Mouse (Mus musculus): ENCODE measurements around the gene Celf2. TPM values are rescaled to one million over a fixed set of nuclear protein-coding genes. Genes with fewer than 3 reads are reported as not detected.

Celf2 gene
- polyA plus RNA-seq, 1 experiment = 68.7 TPM

GRCm38 (mm10) chr2:7093414-7093813, 415.9 kb downstream of the Celf2 start:
- no peak overlapping the region for H3K27ac ChIP-seq (ENCODE audit: insufficient read depth, low read length)
- no peak for TF ChIP-seq CTCF (IDR thresholded peaks at IDR 0.05; ENCODE audit: borderline replicate concordance, insufficient read depth, low read depth, low read length)
- no peak for TF ChIP-seq POLR2A (IDR thresholded peaks at IDR 0.05; ENCODE audit: borderline replicate concordance, insufficient read depth, low read length)
- no peak for DNase-seq
- no peaks in the 10 kb centered on the region for H3K27me3 ChIP-seq (ENCODE audit: control insufficient read depth, insufficient read depth, low read length)
- H3K4me1 ChIP-seq (ENCODE audit: control insufficient read depth, insufficient read depth, low read length) = no peaks in the 10 kb centered on the region; the same call in none of the 2 replicates
- 84% methylated on average over 3 of the region's 3 CpGs for WGBS
- H3K4me3 ChIP-seq (replicated peaks; ENCODE audit: insufficient read depth, low read depth, low read length) = no peak overlapping the region

DNA sequence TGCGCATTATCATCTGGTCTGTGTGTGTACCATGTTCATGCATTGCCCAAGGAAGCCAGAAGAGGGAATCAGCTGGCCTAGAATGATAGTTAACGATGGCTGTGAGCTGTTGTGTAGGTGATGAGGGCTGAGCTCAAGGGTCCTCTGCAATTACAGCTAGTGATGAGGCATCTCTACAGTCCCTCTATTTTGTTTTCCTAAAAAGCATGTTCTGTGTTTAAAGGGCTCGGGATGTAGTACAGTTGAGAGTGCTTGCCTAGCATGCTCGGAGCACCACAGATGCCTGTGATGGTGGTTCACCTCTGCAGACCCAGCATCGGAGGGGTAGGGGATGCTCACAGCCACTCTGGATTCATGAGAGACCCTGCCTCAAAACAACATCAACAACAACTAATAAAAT, 416.7 kb downstream of the Celf2 start:
- DNase-seq = no peak
- no peak for TF ChIP-seq CTCF (IDR thresholded peaks at IDR 0.05; ENCODE audit: borderline replicate concordance, insufficient read depth, low read depth, low read length)
- no peak for TF ChIP-seq POLR2A (IDR thresholded peaks at IDR 0.05; ENCODE audit: borderline replicate concordance, insufficient read depth, low read length)
- Histone ChIP-seq H3K4me1 (ENCODE audit: control insufficient read depth, insufficient read depth, low read length) (no peaks in the 10 kb centered on the region; the same call in none of the 2 replicates), H3K27me3 (ENCODE audit: control insufficient read depth, insufficient read depth, low read length) (no peaks in the 10 kb centered on the region), H3K4me3 (replicated peaks; ENCODE audit: insufficient read depth, low read depth, low read length) (no peak overlapping the region), H3K27ac (ENCODE audit: insufficient read depth, low read length) (no peak overlapping the region)
- WGBS = 97% methylated on average over 5 of the region's 5 CpGs

- 90% methylated on average over 1 of the region's 1 CpGs for WGBS
- Histone ChIP-seq H3K27me3 (ENCODE audit: control insufficient read depth, insufficient read depth, low read length) (no peaks in the 10 kb centered on the region), H3K4me3 (replicated peaks; ENCODE audit: insufficient read depth, low read depth, low read length) (no peak overlapping the region), H3K27ac (ENCODE audit: insufficient read depth, low read length) (no peak overlapping the region), H3K4me1 (ENCODE audit: control insufficient read depth, insufficient read depth, low read length) (no peaks in the 10 kb centered on the region; the same call in none of the 2 replicates)
- no peak for TF ChIP-seq CTCF (IDR thresholded peaks at IDR 0.05; ENCODE audit: borderline replicate concordance, insufficient read depth, low read depth, low read length)
- TF ChIP-seq POLR2A (IDR thresholded peaks at IDR 0.05; ENCODE audit: borderline replicate concordance, insufficient read depth, low read length) = no peak
- no peak for DNase-seq
Observed at GRCm38 (mm10) chr2:7090496-7090895, 418.9 kb downstream of the Celf2 start.

DNA sequence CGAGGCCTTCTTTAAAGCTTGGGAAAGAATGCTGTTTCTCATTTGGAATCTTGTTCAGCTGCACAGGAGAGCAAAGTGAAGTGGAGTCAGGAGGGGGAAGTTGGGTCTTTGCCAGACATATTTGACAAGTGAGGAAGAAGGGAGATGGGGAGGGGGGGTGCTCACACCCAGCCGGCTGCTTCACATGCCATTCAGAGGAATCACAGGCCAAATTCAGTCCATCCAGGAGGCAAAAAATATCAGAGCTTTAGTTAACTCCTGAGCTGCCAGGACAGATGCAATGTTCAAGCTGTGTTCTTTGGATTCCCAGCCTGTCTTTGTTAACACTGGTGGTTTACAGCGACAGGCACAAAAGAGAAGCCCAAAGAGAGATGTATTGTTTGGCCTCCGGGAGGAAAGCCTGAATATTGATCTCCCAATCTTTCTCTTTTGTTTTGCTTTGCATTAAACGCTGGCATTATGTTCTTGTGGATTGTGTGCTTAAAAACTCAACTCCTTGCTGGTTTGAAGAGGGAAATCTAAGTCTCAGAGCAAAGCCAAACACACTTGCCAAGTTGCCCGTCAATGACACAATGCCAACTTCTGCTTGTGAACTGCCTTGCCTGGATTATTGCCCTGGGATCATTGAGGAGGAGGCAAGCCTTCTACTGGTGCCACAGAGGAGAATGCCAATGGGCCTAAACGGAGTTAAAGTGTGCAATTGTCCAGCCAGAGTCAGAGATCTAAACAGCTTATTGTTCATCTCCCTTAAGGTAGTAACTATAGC, 420.1 kb downstream of the Celf2 start:
- WGBS = 24% methylated on average over 7 of the region's 7 CpGs
- DNase-seq = peak; percentile 30 to 53
- no peak for TF ChIP-seq CTCF (IDR thresholded peaks at IDR 0.05; ENCODE audit: borderline replicate concordance, insufficient read depth, low read depth, low read length)
- TF ChIP-seq POLR2A (IDR thresholded peaks at IDR 0.05; ENCODE audit: borderline replicate concordance, insufficient read depth, low read length) = no peak
- Histone ChIP-seq H3K27me3 (ENCODE audit: control insufficient read depth, insufficient read depth, low read length) (no peaks in the 10 kb centered on the region), H3K4me3 (replicated peaks; ENCODE audit: insufficient read depth, low read depth, low read length) (no peak overlapping the region), H3K27ac (ENCODE audit: insufficient read depth, low read length) (no peak overlapping the region), H3K4me1 (ENCODE audit: control insufficient read depth, insufficient read depth, low read length) (no peaks in the 10 kb centered on the region; the same call in none of the 2 replicates)

DNA sequence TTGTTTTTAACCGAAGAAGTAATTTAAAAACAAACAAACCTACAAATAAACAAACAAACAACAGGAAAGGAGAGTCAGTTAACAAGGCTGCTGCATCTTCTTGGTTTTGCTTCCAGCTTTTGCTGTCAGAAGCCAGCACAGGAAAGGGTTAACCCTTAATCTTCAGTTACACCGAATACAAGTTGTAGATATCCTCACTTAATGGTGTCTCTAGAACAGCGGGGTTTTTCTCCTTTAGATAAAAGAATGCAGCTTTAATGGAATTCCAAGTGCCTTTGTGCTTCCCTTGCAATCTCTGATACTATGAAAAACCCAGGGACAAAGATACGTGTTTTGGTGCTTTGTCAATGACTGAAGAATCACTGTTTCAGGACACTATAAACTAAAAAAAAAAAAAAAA, 420.8 kb downstream of the Celf2 start:
- H3K27me3 ChIP-seq (ENCODE audit: control insufficient read depth, insufficient read depth, low read length) = no peaks in the 10 kb centered on the region
- WGBS = 68% methylated on average over 4 of the region's 4 CpGs

GRCm38 (mm10) chr2:7087480-7087879, 421.9 kb downstream of the Celf2 start:
- TF ChIP-seq CTCF (IDR thresholded peaks at IDR 0.05; ENCODE audit: borderline replicate concordance, insufficient read depth, low read depth, low read length) (no peak), POLR2A (IDR thresholded peaks at IDR 0.05; ENCODE audit: borderline replicate concordance, insufficient read depth, low read length) (no peak)
- H3K27me3 ChIP-seq (ENCODE audit: control insufficient read depth, insufficient read depth, low read length) = no peaks in the 10 kb centered on the region
- H3K4me1 ChIP-seq (ENCODE audit: control insufficient read depth, insufficient read depth, low read length) = peaks cover under 1% of the 10 kb centered on the region
- peak in 1 of 2 experiments; percentile 8 for DNase-seq
- H3K27ac ChIP-seq (ENCODE audit: insufficient read depth, low read length) = no peak overlapping the region
- 69% methylated on average over 14 of the region's 14 CpGs for WGBS
- no peak overlapping the region for H3K4me3 ChIP-seq (replicated peaks; ENCODE audit: insufficient read depth, low read depth, low read length)

More for the DNA sequence above, 420.8 kb downstream of the Celf2 start:
- TF ChIP-seq CTCF (IDR thresholded peaks at IDR 0.05; ENCODE audit: borderline replicate concordance, insufficient read depth, low read depth, low read length) (no peak), POLR2A (IDR thresholded peaks at IDR 0.05; ENCODE audit: borderline replicate concordance, insufficient read depth, low read length) (no peak)
- H3K4me3 ChIP-seq (replicated peaks; ENCODE audit: insufficient read depth, low read depth, low read length) = no peak overlapping the region
- DNase-seq = no peak
- no peaks in the 10 kb centered on the region; the same call in none of the 2 replicates for H3K4me1 ChIP-seq (ENCODE audit: control insufficient read depth, insufficient read depth, low read length)
- no peak overlapping the region for H3K27ac ChIP-seq (ENCODE audit: insufficient read depth, low read length)

GRCm38 (mm10) chr2:7083489-7084090, 425.8 kb downstream of the Celf2 start:
- no peak for TF ChIP-seq POLR2A (IDR thresholded peaks at IDR 0.05; ENCODE audit: borderline replicate concordance, insufficient read depth, low read length)
- TF ChIP-seq CTCF (IDR thresholded peaks at IDR 0.05; ENCODE audit: borderline replicate concordance, insufficient read depth, low read depth, low read length) = no peak
- H3K27me3 ChIP-seq (ENCODE audit: control insufficient read depth, insufficient read depth, low read length) = no peaks in the 10 kb centered on the region
- no peak overlapping the region for H3K4me3 ChIP-seq (replicated peaks; ENCODE audit: insufficient read depth, low read depth, low read length)
- 92% methylated on average over 4 of the region's 4 CpGs for WGBS
- no peak overlapping the region for H3K27ac ChIP-seq (ENCODE audit: insufficient read depth, low read length)
- peaks cover 6% of the 10 kb centered on the region; the same call in 1 of the 2 replicates for H3K4me1 ChIP-seq (ENCODE audit: control insufficient read depth, insufficient read depth, low read length)
- no peak for DNase-seq

Data from cerebellum, adult 2 months (tissue).